Mouse (Mus musculus) testis, postnatal 14 days (tissue): ENCODE data around the gene Gm20379.

Experiments
- DNase-seq: peaks from one replicate; pipeline ENCODE4 v3.0.0; 2021; ENCODE audit warnings: low spot score

Gm20379 gene

DNA sequence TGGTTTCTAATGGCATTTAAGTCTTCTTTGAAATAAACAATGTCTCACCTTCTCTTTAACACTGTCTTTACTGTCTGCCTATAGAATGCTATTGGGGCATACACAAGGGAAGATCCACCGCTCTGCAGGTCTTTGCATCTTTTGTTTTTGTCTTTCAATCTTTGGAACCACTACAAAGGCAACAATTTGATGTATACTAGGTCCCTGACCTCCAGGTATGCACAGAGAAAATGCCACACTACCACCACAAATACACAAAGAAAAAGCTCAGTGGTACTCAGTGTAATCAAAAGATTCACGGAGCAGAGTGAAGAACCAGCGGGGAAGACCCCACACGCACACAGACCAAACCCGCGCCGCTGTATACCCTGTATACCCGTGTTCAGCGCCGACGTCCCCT lies at the start of gene Gm20379:
Gene Gm20379 (plus strand): TSS at position 301 of the 400 bp plus-strand sequence.
- DNase-seq: no peak

DNA sequence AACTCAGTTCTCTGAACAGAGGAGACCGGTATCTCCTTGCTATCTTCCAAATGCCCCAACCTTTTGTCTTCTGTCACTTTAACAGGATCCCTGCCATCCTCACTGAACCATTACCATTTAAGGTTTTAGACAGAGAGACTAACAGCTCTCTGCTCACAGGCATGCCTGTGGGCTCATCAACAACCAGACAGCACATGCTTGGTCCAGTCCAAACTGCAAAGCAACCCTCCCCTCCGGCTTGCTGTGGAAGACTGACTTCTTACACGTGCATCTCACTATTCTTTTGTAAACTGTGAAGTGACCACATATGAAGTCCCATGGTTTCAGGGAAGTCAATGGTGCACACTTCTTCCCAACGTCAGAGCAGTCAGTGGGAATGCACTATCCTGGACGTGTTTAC lies 44.5 kb upstream of the Gm20379 start:
- no peak for DNase-seq

DNA sequence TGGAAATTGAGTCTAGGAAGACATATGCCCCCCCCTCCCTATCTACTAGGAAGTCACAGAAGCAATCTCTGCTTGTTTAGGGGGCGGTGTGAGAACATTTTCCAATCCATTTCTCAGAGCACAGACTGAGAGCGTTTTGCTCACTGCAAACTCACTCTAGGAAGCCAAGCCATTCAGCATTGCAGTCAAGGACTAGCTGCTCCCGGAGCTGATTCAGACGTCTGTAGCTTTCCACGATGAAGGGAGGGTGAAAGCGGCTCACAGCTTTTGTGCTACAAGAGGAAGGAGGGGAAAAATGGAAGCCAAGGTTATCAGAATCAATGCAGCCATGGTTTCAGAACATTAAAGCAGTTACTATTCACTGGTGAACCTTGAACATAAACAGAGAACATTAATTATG lies 42.2 kb upstream of the Gm20379 start:
- DNase-seq: no peak

DNA sequence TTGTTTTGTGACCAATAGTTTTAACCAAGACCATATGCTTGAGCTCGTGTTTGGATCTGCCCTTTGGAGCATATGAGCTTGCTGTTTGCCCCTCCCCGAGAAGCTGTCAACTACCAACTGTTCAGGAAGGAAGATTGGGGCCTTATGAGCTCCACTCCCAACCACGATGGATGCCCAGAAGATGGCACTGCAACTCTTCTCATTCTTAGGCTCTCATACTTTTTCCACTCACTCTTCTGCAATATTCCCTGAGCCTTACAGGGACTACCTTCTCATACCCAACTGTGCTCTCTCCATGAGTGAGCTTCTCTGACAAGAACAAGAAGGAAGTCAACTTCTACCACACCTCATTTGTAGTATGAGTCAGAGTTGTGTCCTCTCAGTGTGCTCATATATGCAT lies 38.7 kb upstream of the Gm20379 start:
- no peak for DNase-seq

DNA sequence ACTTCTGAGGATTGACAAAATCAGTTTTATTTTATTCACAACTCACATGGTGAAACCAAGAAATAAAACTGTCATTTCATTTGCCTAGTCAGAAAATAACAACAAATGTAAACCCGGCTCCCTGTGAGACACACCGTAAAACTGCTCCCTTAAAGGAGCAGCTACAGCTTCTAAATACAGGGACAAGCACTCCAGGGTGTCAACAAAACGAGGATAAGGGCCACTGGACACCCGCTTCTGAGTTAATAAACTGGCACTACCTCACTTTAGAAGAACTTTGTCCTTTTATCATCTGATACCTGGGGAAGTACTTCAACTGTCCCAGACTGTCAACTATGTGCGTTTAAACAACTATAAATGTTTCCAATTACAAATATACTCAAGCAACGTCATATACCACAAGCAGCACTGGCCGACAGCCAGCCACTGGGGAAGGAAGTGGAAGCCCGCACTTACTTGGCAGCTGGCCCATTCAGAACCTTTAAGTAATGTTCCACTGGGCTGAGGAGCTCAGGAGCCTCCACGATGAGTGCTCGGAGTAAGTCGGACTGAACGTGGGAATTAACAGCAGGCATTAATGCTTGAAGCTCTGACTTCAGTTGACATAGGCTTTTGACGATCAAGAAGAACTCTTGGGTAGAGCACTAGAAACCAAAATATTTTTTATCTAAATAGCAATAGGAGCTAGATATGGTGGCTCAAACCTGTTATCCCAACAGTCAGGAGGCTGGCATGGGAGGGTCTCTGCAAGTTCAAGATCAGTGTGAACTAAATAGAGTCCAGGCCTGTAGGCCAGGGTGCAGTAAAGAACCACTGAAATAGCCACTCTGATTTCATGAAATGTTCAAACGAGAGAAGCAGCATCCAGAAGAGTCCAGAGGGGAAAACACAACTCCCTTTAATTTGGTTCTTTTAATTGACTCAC lies 31.2 kb upstream of the Gm20379 start:
- DNase-seq: no peak

DNA sequence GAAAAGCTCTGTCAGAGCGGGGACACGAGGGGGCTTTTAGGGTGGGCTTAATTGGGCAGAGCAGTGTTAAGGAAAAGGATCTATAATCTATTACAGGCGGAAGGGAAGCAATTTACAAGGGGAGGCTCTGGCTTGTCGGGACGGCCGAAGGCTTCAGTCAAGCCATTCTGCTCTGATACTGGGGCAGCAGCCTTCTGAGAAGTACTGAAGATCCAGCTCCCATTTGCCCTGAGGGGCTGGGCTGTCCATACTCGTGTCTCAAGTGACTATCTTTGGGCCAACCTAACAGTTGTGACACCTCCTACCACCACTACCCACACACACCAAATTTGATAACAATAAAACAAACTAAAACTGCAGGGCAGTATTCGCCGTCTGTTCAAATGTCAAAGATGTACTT lies 30.5 kb upstream of the Gm20379 start:
- DNase-seq: no peak

DNA sequence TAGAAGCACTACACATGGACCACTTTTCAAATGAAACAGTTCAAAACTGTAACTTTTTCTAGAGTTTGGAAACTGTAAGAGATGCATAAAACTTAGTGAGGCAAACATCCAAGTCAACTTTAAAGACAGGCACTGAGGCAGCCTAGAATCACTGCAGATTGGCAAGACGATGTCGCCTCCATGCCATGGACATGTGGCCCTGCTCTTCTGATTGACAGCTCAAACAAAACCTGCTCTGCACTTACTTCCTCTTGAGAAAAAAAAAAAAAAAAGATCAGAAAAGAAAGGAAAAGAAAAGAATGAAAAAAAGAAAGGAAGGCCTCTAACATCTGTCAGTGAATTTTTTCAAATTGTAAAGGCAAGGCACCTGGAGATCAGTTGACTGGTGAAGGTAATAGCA lies 28.8 kb upstream of the Gm20379 start:
- no peak for DNase-seq

DNA sequence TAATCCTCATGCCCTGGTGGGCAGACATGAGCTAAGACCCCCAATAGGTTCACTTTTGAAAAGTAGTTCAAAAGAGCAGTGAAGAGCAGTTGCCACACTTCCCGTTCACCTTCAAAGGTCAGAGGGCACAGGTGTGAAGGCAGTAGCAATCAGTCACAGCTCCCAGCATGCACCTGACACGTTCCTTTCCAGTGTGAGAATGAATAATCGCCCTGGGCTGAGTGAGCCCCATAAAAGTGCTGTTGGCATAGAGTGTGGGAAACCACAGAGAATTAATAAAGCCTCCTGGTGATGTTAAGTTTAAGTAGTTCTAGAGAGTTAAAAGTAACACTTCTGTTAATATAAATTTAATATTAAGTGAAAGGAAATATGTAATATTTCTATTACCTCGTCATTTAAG lies 14.2 kb upstream of the Gm20379 start:
- no peak for DNase-seq

DNA sequence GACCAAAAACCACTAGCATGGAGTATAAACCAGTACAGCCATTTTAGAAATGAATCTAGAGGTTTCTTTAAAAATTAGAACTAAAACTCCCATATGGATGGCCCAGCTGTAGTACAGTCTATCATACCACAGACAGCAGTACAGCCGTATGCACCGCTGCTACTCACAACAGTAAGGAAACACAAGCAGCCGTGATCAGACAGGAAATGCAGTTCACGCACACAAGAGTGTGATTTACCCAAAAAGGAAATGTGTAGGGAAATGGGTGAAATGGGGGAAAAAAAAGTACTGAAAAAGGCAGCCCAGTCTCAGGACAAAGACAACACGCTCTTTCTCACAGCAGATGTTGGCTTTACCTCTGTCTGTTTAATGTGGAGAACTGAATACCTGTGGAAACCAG lies 11.9 kb upstream of the Gm20379 start:
- DNase-seq: no peak

DNA sequence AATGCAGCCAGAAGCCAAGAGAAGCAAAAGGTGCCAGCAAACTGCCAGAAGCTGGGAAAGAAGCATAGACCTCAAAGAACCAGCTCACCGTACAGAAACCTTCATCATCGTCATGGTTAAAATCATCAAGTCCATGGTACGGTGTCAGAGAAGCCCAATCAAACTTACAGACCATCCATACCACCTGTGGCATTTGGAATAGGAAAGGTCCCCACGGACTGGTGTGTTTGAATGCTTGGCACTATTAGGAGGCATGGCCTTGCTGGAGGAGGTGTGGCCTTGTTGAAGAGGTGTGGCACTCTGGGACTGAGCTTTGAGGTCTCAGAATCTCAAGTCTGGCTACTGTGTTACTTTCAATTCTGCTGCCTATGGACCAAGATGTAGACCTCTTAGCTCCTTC lies 9.3 kb upstream of the Gm20379 start:
- DNase-seq: no peak

DNA sequence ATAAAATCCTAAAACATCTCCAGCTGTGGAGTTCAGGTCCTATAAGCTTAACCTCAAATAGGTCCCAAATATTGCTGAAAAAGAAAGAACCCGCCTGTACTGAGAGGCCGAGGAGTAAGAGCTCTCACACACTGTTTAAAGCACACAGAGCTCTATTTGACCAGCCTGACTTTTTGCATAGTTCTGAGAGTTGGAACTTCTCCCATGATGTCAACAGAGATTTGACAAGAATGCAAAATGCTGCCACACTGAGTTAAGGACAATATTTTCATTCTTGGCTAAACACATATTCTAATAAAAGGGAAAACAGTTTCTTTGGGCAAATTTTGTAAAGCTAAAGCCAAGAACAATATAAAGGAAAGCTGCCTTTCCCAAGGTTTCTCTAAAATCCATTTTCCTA lies 8.8 kb upstream of the Gm20379 start:
- no peak for DNase-seq

DNA sequence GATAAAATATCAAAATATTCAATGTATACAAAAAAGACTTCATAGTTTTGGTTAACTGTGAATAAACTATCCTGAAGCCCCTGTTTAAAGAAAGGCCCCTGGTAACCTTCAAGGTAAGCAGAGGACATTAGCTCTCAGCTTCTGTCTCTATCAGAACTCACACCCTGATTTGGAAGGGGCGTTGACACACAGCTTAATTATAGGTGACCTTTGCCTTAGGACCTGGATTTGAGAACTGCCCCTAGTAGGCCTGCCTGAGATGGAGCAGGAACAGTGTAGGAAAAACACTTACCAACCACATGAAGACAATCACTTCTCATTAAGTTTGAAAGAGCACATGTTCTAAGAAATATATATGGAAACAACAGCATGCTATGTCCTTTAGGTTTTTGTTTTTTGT lies 6.3 kb upstream of the Gm20379 start:
- DNase-seq: no peak

DNA sequence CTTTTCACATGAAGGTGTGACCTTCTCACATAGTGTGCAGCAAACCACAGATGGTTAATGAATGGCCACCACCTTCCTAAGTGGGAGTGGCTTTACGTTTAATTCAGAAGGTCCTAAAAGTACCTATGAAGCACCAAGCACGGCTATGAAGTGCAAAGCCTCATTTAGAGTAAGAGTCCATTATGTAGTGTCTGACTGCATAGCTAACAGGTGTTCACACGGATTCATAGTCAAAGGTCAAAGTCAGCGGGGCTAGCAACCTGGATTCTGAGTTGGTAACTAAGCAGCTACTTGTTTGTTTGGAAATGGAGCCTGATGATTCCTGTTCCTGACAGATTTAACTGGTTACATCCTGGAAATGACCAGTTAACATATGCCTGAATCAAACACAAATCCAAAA lies 4.0 kb upstream of the Gm20379 start:
- DNase-seq: no peak

DNA sequence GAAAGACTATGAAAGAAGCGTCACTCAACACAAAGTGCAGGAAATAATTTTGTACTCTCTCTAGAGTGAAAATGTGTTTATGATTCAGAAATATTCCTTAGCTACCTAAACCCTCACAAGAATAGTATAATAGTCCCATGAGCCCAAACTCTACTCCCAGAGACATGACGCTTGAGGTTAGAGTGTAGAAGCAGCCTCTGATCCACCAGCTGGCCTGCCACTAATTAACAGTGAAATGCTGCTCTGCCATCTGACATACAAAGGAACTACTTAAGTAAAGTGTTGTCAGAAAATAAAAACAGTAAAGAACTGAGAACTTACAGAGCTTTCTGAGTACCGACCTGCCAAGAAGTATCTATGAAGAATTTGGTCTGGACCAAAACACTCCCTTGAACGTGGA lies 3.3 kb upstream of the Gm20379 start:
- no peak for DNase-seq

DNA sequence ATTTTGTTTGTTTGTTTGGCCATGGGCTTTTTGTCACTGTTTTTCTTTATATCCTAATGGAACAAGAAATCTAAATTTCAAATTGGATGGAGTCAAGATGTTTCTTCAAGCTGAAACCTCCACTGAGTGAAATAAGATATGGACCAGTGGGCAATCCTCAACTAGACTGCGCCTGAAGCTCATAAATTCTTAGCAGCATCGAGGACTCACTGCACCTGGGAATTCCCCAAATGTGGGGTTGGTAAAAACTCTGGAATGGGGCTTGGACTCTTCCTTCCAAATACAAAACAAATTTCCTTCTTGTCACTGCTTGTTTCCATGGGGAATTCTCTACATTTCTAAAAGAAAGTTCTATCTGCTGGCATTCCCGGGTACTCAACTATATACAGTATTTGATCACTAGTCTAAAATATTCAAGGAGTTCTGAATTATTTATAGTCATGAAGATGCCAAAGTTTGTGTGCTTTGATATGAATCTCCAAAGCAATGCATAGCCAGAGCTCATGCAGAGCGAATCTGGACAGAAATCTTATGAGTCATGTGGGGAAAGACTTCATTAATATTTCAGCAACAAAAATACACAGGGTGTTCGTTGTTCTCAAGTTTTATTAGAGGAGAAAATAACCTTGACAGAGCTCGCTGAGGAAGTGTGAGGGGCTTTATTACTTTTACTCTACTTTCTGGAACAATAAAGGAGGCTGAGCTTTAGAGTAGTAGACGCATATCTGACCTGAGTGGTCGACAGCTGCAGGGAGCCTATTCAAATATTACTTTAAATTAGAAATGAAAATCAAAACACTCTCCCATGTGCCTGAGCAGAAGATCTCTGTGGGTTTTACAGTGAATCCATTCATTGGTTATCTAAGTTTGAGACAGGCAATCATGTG lies 2.5 kb upstream of the Gm20379 start:
- no peak for DNase-seq

DNA sequence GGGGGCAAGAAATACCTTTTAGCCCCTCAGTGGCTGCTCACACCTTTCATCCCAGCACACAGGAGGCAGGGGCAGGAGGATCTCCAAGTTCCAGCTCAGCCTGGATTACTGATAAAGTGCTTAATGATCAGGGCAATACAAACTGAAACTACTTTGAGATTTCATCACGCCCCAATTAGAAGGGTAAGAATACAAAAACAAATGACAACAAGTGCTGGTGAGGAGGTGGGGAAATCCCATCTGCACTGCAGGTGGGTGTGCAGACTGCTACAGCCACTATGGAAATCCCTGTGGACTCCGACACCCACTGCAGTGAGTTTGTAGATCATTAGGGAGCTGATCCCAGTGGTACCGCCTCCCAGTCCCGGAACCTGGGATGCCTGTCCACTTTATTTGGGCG lies 1.5 kb upstream of the Gm20379 start:
- no peak for DNase-seq

DNA sequence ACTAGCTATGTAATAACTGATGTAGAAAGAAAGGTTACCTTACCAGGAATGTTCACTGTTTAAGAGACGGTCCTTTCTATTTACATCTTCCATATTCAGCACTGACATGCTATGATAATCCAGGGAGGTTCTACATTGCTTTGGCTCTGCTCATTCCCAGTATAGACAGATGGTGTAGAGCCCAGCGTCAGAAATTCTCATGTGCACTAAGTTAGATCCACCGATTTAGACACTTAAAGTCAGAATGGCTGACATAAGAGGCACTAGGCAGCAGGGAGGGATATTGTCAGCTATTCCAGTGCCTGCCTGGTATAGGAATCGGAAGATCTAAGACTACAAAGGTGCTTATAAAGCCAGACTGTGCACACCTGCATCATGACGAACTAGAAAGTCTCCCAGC lies 8.8 kb downstream of the Gm20379 start:
- DNase-seq: no peak

DNA sequence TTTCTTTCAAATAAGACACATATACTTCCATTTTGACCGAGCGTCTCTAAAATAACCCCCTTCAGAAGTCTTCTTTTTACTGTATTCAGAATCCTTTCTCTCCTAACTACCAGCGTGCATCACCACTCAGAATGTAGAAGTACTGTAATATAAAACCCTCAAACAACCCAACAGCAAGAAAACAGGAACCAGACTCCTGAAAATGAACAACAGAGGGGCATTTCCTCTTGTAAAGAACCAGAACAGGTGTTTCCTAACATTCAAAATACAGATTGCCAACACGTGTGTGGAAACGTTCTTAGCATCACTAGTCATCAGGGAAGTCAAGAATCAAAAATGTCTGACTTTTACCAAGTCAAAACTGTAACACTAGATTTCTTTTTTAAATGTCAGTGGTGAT lies 15.0 kb downstream of the Gm20379 start:
- no peak for DNase-seq

DNA sequence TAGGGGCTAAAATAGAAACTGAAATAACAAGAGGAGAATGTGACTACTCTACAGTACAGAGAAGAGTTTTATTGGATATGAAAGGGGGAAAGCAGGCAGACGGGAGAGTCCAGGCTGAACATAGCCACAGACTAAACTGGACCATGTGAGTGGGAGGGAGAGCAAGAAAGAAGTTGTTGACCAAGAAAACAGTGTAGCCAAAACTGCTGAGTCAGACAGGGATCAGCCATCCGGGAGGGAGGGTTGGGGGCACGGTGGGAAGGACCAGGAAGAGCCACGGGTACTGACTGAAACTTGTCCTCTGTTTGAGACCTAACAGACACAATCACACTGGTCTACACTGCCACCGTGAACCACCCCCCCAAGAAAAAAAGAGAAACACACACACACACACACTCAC lies 20.2 kb downstream of the Gm20379 start:
- no peak for DNase-seq

DNA sequence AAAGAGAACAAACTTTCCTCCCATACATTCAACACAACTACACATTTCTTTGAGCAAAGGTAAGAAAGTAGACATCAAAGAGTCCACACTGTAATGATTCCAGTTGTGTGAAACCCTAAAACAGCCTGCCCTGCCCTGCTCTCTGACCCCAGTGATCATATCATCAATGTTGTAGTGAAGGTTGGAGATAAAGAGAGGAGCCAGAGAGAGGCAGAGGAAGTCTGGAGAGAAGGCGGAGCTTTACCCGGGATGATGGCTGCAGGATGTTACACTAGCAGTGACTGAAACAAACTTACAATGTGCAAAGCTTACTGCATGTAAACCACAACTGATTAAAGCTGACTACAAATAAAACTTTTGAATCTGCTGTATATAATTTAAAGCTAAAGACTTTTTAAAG lies 22.2 kb downstream of the Gm20379 start:
- DNase-seq: no peak

DNA sequence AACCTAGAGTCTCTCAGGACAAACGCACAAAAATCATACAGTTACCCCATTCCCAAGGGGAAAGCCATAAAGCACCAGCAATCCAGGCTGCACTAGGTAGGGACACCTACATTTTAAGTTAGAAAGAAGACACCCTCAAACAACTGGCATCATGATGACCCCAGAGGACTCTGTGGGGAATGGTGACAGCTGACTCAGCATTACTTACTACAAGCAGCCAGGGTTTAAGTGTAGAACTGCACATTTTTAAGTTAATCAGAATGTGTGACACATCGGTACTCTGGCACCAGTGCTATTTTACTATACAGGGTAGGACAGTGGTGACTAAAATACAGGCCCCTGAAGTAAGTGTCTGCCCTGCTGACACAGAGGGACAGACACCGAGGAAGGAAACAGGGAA lies 24.8 kb downstream of the Gm20379 start:
- no peak for DNase-seq

DNA sequence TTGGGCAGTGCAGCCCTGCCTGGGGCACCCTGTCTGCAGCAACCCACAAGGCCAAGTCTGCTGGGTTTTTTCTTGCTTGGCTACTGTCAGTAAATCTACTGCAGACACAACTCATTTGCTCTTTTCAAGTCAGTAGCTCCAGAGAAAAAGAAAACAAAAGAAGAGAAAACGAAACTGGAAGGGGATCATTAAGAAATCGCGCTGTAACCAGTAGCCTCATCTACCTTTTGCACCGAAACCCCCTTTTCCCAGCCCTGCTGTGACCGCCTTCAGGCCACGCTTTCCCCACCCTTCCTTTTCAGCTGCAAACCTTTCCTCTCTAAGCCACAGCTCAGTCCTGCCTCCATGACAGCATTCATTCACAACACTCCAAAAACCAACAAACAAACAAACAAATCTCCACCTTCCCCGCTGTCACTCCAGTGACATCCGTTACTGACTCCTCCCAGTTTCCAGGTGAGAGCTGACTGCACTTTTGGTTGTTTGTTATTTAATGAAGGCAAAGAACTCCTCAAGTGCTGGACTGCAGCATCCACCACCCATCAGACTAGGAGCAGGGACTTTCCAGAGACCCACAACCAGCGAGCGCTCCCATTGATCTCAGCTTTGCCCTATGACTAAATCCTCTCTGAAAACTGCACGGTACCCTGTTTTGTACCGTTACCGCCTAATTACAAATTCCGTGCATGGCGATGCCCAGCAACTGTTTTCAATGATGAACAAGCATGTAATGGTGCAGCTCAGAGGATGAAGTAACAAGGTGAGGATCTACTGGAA lies 26.5 kb downstream of the Gm20379 start:
- no peak for DNase-seq
